Mouse (Mus musculus): ENCODE results near the gene Nrp2. TPM values are rescaled to one million over a fixed set of nuclear protein-coding genes. Genes with fewer than 3 reads are reported as not detected.

The Nrp2 gene
- total and polyA plus RNA-seq, 3 experiments: not detected

- Histone ChIP-seq H3K9me3 (replicated peaks; ENCODE audit: insufficient read depth, low read length) (no peaks in the 10 kb centered on the region), H3K4me3 (ENCODE audit: control insufficient read depth in 1 of 2, insufficient read depth in 1 of 2, low read depth in 2 of 2, low read length in 2 of 2) (no peak overlapping the region), H3K27me3 (ENCODE audit: control insufficient read depth in 1 of 2, insufficient read depth in 2 of 2, low read length in 2 of 2) (no peaks in the 10 kb centered on the region), H3K27ac (ENCODE audit: control insufficient read depth, low read depth, low read length) (no peak overlapping the region), H3K36me3 (ENCODE audit: control insufficient read depth in 1 of 2, insufficient read depth in 2 of 2, low read length in 2 of 2) (no peaks in the 10 kb centered on the region), H3K79me2 (ENCODE audit: control insufficient read depth, insufficient read depth, low read length, poor library complexity) (no peaks in the 10 kb centered on the region), H3K9ac (ENCODE audit: control insufficient read depth, low read depth, low read length, poor library complexity, severe bottlenecking) (no peak overlapping the region), H3K4me1 (ENCODE audit: control insufficient read depth in 1 of 2, insufficient read depth in 2 of 2, low read length in 2 of 2) (no peaks in the 10 kb centered on the region)
- TF ChIP-seq POLR2AphosphoS2 (IDR thresholded peaks at IDR 0.05; ENCODE audit: low read length) (no peak), KAT2A (conservative IDR thresholded peaks at IDR 0.05; ENCODE audit: low read depth, low read length) (no peak), NELFE (IDR thresholded peaks at IDR 0.05; ENCODE audit: low read depth, low read length) (no peak), JUND (IDR thresholded peaks at IDR 0.05; ENCODE audit: low read depth, low read length) (no peak), MAX (IDR thresholded peaks at IDR 0.05; ENCODE audit: low read length) (no peak), GATA1 (IDR thresholded peaks at IDR 0.05; ENCODE audit: low read depth, low read length) (no peak), ZKSCAN1 (IDR thresholded peaks at IDR 0.05; ENCODE audit: low read depth, low read length) (no peak), RAD21 (IDR thresholded peaks at IDR 0.05; ENCODE audit: low read depth, low read length) (no peak), MYB (IDR thresholded peaks at IDR 0.05; ENCODE audit: low read depth, low read length) (no peak)
- no peak for DNase-seq (ENCODE audit: low read depth, low spot score)
Measured at GRCm38 (mm10) chr1:62707101-62707912, 4.2 kb downstream of the Nrp2 start.

- Histone ChIP-seq H3K9me3 (replicated peaks; ENCODE audit: insufficient read depth, low read length) (no peaks in the 10 kb centered on the region), H3K27ac (ENCODE audit: control insufficient read depth, low read depth, low read length) (no peak overlapping the region), H3K4me3 (ENCODE audit: control insufficient read depth in 1 of 2, insufficient read depth in 1 of 2, low read depth in 2 of 2, low read length in 2 of 2) (no peak overlapping the region), H3K9ac (ENCODE audit: control insufficient read depth, low read depth, low read length, poor library complexity, severe bottlenecking) (no peak overlapping the region), H3K27me3 (ENCODE audit: control insufficient read depth in 1 of 2, insufficient read depth in 2 of 2, low read length in 2 of 2) (no peaks in the 10 kb centered on the region), H3K4me1 (ENCODE audit: control insufficient read depth in 1 of 2, insufficient read depth in 2 of 2, low read length in 2 of 2) (no peaks in the 10 kb centered on the region), H3K36me3 (ENCODE audit: control insufficient read depth in 1 of 2, insufficient read depth in 2 of 2, low read length in 2 of 2) (no peaks in the 10 kb centered on the region), H3K79me2 (ENCODE audit: control insufficient read depth, insufficient read depth, low read length, poor library complexity) (no peaks in the 10 kb centered on the region)
- TF ChIP-seq USF1 (IDR thresholded peaks at IDR 0.05; ENCODE audit: low read depth, low read length) (no peak), RCOR1 (IDR thresholded peaks at IDR 0.05; ENCODE audit: low read depth, low read length) (no peak), MXI1 (IDR thresholded peaks at IDR 0.05; ENCODE audit: low read depth, low read length) (no peak), MAFK (IDR thresholded peaks at IDR 0.05; ENCODE audit: borderline replicate concordance, low read depth, low read length) (no peak), MYB (IDR thresholded peaks at IDR 0.05; ENCODE audit: low read depth, low read length) (no peak), TBP (IDR thresholded peaks at IDR 0.05; ENCODE audit: low read depth, low read length) (no peak), E2F4 (IDR thresholded peaks at IDR 0.05; ENCODE audit: borderline replicate concordance, low read depth, low read length) (no peak), EP300 (IDR thresholded peaks at IDR 0.05; ENCODE audit: low read depth in 1 of 2, low read length in 2 of 2) (no peak)
- DNase-seq (ENCODE audit: low read depth, low spot score): no peak
Measured at GRCm38 (mm10) chr1:62707913-62708860, 5.1 kb downstream of the Nrp2 start.
